Mouse (Mus musculus) cerebellum, postnatal 36 days (tissue): ENCODE results near the gene Ube2h.
A peak's percentile ranks its signal among the peaks of the same experiment; 100 is the strongest.
"Not testable (repeated sequence)": the region's sequence is repeated elsewhere in the genome, so short reads cannot be mapped to it uniquely, and the experiment has no call there.

Experiments used
- DNase-seq, 2 experiments: peaks; one replicate each; pipeline ENCODE4 v3.0.0; 2021 to 2022; ENCODE audit warnings: mixed read lengths in 2 of 2

Ube2h gene

DNA sequence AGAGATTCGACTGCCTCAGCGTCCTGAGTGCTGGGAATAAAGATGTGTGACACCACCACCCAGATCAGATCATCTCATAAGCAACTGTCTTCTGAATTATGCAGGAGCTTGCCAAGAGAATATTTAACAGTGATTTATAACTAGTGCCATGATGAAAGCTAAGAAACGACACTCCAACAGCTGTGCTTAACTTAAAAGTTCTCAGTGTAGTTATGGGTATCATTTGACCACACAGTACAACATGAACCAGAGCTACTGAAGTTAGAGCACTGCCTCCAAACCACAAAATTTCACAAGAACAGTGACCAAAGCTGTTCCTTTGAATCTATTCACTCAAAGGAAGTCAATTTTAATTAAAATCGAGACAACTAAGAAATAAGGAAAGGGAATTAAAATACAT is 61.4 kb downstream of the Ube2h start:
- DNase-seq = no peak

DNA sequence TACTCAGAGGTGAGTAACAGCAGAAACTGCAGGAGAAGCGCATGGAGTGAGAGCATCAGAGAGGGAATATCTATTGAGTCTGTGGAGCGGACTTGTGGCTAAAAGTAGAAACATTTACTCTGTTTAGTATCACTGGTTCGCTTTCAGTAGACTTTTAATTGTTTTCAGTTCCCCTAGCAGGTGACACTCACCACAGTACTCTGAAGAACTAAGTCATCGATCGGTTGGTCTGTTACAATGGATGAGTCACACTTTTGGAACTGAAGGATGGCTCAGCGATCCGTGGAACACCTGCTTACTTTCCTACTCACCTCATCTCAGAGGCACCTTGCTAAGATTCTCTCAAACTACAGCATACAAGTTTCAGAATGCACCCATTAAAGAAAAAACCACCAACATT is 64.2 kb downstream of the Ube2h start:
- DNase-seq = no peak

DNA sequence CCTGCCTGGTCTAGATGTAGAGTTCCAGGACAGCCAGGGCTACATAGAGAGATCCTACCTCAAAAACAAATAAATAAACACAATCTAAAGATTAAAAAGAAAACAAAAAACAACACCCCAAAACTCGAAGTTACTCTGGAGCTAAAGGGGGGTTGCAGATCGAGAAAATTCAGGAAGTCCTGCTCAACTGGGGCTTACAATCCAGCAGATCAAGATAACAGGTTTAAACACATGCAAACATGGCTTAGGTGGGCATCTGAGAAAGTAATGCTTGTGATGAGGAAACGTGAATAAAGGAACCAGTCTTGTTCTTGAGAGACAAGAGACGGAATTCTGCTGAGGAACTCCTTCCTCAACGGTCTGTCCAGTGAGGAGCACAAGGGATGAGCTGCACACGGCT is 65.1 kb downstream of the Ube2h start:
- no peak for DNase-seq

DNA sequence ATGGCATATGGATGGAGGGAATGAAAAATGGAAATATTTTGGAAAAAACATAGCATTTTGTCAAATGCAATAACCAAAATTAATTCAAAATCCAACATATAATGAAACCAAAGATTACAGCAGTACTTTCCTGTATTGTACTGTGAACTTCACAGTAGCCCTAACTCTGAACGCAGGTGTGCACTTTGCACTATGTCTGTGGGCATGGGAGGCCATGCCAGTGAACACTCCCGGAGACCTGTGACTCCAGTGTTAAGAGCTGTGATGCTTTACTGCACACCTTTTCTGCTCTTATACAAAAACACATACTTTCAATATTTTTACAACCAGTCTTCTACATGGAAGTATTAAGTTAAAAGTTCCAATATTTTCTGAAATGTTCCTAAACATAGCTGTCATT is 66.3 kb downstream of the Ube2h start:
- no peak for DNase-seq

DNA sequence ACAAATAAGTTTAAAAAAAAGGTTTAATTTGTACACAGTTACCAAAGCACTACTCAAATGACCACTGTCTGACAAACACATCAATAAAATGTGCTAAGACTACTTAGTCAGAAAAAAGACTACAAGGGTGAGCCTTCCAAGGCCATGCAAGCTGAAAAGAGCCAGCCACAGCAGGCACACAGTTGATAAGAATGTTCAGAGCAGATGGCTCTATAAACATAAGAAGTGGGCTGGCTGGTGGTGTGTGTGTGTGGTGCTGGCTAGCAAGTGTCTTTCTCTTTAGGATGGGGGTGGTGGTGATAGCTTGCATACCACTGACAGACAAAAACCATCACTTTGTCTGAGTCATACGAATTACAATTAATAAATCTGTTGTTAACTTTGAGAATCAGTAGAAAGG is 67.8 kb downstream of the Ube2h start:
- DNase-seq = no peak

DNA sequence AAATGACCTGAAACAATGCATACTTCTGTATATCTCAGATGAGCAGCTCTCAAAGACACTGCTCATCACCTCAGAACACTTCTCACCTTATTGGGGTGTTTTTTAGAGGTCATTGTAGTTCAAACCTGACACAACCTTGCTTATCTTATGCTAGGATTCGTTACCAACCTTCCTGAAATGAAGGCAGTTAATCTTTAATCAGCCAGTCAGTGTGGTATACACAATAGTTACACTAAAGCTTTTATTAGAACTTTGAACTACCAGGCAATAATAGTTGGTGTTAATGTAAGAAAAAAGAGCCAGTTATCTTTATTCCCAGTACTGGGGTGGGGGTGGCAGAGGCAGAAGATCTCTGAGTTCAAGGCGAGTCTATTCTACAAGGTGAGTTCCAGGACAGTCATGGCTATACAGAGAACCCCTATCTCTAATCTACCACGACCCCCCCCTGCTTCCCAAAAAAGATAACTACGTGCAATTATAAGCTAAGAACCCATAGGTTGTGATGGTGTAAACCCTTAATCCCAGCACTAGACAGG is 72.5 kb downstream of the Ube2h start:
- no peak for DNase-seq

DNA sequence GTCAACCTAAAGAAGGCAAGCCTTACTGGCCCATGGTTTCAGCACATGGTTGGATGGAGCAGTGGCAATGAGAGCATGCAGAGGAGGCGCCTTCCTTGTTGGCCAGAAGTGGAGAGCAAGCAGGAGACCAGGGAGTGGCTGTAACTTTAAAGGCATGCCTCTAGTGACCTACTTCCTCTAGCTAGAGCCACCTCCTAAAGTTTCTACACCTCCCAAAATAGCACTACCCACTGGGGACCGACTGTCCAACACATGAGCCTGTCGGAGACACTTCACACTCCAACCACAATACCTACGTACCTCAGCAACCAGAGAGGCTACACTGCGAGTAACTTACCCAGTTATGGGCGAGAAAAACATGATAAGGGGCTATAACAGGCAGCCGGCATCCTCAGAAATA is 74.1 kb downstream of the Ube2h start:
- no peak for DNase-seq

DNA sequence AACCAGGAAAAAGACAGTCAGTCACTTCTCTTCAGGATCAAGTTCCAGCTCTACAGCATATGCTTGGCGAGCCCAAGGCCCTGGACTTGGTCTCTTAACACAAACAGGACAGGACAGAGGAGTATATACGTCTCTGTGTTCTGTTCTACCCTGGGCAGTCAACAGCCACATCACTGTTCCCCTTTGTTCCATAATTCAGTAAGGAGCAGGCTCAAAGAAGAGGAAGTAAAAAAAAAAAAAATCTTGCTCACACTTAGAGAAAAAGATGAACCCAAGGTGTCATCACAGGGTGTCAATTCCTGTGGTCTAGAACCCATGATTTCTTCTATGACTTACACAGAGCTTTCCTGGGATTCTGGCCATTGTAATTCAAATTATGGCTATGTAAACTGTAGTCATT is 75.4 kb downstream of the Ube2h start:
- no peak for DNase-seq

DNA sequence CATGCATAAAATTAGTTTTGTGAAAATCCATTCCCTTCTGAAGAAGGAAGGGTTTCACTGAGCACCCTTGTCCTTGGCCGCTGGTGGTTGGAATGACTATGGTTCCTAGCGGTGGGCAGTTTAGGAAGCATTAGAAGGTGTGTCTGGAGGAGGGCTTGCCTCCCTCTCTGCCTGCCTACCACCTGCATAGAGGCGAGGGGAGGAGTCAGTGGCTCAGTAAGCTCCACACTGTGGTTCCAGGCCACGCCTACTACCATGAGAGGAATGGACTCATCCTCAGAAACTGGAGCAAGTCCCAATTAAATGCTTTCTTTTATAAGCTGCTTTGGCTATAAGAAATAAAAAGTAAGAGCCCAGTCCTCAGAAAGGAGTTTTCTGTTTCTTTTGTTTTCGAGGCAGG is 76.0 kb downstream of the Ube2h start:
- no peak for DNase-seq

DNA sequence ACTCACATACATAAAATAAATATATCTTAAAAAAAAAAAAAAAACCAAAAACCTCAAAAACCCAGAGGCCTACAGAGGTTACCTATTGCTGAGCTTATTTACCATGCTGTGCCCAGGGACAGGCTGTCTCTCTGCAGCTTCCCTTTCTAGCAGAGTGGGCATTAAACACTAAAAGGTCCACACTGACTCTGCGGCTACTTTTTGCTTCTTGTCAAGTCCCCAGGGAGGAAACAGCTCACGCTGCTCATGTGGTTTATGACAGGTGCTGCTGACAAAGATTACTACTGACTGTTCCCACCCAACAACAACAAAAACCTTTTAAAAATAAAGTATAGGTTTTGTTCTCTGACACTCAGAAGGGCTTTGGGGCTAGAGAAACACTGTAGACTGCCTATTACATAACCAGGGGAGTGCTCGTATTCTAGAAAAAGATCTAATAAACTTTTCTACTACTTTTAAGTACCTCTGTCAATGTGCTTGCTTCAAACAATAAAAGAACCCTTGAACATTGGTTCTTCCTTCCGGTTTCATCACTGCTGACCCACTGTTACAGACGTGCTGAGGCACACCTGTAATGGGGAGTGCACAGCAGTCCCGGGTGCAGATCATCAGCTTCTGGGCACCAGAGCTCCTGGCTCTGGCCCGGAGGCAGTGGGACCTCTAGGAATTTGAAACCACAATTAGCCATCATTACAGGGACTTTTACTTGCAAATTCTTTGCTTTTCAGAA is 77.2 kb downstream of the Ube2h start:
- DNase-seq = no peak

DNA sequence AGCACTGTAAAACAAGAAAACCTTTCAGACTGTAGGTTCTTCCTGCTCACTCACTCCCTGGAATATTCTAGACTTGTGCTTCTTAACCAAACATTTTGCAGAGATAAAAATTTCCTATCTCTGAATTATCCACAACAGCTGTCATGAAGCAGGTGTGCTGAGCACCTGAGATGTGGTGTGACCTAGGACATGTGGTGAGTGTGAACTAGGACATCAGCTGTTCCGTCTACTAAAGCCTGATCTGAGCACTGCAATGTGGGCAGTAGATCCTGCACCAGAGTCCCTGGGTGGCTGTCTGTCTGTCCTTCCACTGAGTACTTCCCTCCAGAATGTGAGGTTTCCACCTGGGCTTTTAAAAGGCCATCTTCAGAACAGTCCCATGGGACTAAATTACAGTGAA is 79.6 kb downstream of the Ube2h start:
- DNase-seq = no peak

DNA sequence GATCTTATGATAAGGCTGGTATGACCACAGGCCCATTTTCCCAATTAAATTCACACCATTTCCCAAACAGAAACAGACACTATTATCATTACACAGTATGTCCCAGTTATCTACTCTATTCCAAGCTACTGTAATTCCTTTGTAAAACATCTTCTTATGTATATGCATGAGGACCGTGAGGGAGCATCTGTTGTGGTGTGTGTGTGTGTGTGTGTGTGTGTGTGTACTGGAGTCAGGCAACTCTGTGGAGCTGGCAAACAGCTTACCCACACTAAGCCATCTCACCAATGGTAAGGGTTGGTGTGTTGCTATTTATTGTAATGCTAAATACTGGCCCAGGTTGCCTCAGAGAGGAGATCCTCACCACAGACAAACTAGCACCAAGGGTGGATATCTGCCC is 82.0 kb downstream of the Ube2h start:
- no peak for DNase-seq

DNA sequence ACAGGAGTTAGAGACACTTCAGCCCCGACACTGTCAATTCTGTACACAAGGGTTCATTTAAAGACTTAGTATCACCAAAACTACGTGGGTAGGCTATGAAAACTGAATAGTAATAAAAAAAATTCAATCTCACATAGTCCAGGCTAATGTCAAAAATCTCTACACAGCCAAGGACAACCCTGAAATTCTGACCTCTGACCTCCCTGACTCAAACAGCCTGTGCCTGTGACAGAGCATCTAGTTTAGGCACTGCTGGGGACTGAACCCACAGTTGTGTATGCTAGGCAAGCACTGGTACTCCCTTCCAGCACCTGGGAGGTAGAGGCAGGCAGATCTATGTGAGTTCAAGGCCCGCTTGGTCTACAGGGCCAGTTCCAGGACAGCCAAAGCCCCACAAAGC is 86.8 kb downstream of the Ube2h start:
- DNase-seq = no peak

DNA sequence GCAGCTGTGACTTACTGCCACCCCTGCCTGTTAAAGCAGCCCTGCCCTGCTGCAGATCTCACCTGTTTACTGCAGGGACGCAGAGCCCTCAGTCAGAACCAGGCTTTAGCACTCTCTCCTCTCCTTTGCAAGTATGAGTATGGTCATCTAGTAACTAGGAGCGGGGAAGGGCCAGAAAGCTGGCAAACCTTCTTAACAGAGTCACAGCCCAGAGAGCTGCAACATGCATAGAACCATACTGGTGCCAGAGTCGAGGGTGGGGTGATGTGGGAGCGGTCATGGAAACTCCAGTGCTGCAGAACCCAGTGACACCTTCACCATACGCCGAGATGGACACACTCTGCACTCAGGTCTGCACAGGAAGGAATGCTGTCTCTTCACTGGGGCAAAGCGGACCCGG is 91.9 kb downstream of the Ube2h start:
- no peak for DNase-seq

DNA sequence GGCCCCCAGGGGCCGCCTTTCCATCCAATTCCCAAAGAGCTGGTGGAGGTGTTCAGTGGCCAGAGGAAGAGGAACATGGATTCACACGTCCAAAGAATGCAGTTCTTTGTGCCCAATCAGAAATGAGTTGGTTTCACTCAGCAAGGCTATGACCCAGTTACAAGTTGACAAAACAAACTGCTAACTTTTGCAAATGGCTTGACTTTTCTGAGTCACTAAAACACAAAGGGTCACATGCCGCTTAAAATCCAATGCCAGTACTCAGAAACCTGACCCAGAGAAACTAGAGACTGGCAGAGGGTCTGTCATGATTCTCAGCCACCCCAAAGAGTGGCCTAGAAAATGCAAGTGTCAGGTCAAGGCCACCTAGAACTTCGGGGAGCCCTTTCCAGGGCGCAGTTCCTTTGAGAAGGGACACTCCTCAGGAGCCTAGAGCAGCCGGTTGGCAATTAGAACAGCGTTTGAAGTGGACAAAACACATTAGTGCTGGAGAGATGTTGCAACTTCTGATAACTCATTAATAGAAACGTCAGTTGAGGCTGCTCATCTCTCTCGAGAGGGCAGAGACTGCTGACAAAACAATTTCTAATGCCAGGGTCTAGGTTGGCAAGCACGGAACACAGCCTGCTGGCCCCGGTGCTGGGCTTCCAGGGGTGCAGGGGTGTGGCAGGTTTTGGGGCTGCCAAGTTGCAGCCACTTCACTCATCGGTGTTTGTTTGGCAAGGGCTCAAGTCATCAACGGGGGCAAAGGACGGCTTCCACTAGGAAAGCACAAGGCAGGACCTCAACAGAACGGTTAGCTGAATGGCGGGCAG is 92.5 kb downstream of the Ube2h start:
- no peak for DNase-seq

DNA sequence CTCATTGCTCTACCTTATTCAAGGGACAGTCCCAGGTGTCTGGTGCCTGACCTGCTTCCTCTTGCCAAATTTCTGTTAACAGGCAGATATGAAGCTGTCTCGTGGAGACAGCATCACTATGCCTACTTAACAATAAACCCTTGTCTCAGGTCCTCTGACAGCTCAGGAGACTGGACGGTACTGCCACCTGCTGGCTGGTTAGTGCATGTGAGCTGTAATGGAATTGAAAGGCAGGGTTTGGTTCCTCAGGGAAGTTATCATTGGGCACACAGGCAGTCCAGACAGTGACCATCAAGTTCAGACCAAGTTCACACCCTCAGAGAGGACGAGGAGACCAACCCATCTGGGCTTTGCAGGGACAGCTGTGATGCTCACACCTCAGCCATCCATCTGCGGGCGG is 93.6 kb downstream of the Ube2h start:
- DNase-seq = peak; percentile 76 to 79

DNA sequence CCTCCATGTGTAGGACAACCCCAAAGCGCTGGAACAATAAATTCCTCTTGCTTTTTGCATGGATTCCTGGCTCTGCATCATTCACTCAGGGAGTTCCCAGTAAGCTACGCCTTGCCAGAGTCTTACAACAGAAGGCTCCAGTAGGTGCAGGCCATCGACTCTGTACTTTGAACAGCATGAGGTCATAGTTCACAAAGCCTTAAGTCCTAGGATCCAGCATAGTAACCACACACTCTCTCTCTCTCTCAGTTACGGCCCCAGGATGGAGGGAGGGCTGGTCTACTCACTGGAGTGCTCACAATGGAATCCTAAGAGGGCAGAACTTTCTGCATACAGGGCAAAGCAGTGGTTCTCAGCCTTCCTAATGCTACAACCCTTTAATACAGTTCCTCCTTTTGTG is 95.5 kb downstream of the Ube2h start:
- DNase-seq = no peak

DNA sequence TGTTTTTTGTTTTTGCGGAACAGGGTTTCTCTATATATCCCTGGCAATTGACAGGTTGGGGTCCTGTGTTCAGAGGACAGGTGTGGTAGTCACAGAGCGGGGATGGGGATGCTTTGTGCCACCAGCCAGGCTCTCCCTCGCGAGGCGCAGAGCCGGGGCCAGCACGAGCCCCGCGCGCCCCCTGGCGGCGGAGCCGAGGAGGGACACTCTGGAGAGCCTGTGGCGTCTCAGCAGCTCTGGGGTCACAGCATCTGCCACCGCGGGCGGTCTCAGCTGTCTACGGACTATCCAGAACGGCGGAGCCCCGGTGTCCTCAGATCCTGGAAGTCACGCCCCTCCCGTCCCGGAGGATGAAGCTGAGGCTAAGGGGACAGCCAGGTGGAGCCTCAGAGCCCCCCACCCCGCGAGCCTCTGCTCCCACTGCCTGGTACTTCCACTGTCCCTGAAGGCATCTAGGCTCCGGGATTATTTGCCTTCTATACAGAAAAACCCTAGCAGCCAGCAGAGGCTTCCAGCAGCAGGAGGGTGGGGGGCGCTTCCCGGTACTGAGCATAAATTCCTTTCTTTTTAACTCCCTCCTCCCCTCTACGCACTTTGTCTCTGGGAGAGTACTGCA is 98.6 kb downstream of the Ube2h start:
- peak; percentile 65 to 74 for DNase-seq

DNA sequence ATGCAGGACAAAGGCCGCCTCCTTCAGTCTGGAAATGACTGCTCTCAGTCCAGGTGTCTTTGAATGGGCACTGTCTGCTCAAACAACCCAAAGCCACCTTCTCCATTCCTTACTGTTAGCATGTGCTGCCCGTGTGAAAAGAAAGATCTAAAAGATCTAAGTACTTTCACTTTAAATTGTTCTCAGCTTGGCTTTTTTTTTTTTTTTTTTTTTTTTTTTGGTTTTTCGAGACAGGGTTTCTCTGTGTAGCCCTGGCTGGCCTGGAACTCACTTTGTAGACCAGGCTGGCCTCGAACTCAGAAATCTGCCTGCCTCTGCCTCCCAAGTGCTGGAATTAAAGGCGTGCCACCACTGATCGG is 99.2 kb downstream of the Ube2h start:
- DNase-seq = not testable (repeated sequence)

DNA sequence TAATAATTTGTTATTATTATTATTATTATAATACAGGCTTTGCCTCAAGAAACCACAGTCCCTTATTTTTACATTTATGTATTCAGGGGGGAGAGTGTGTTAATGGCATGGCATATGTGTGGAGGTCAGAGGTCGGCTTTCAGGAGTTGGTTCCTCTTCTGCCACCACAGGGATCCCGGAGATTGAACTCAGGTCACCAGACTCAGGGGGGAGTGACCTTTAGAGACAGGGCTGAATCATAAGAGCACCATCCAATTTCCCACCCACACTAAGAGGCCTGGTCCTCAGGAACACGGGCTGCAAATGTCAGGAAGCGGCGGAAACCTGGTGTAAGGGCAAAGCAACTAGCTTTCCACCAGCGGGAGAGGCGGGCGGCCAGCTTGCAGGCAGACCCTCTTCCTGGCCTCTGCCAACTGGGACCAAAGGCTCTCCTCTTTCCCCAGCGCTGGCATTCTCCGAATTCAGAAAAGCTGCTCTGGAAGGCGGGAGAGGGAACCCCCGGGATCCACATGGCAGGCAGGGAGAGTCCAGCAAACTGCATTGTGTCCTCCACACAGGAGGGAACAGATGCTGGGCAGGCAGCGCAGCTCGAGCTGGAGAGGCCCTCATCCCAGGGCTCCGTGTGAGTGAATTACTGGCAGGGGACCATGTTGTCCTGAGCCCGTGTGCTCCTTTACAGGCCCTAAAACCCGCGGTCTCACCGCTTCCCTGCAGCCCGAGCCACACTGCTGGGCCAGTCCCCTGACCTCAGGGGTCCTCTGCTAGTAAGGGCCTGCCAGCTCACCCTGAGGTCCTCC is 99.8 kb downstream of the Ube2h start:
- DNase-seq = no peak

DNA sequence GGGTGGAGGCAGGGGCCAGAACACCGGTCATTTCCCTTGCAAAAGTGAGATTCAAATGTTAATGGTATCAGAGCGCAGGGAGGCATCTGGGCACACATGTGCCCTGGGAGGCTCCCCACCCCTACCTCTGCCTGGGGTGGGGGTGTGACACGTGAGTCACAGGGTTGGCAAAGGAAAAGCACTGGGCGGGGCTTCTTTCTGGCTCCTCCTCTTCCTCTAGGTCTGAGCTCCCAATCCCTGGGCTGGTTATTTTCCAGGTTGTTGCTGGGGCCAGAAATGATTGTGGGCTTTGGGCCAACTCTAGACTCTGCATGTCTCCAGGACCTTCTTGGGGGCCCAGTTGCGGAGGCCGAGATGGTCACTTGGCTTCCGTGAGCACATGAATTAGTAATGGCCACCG is 108.2 kb downstream of the Ube2h start:
- DNase-seq = no peak

DNA sequence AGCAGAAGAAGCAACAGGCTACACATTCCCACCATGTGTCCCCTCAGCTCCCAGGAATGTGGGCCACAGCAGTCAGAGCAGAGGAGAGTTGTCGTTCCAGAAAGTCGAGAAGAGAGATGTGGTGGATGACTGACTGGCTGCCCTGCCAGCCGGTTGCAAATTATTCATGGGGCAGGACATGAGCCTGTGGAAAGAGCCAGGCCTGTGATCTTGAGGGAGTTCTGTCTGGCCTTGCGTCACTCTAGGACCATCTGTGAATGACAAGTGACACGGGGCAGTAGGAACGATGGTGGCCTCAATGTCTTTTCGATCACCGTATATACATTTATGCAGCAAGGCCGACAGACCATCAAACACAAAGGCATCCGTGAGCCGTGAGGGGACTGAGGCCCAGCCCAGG is 108.7 kb downstream of the Ube2h start:
- DNase-seq = no peak

DNA sequence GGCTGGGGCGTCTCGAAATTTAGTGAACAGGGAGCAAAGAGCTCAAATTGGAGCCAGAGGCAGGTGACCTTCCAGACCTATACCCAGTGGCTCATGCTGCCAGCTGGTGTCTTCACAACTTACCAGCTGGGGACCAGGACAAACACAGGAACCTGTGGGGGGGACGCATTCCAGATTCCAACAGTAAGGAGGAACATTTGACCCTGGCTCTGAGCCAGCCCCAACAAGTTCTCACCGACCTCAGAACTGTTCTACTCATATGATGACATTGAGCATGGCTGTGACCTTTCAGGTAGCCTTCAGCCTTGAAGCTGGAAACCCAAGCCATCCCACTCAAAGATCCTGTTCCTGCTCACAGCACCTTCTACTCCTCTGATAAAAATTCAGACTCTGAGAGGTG is 120.7 kb downstream of the Ube2h start:
- no peak for DNase-seq
